Mouse (Mus musculus): ENCODE results near the gene Olfr684. TPM values are rescaled to one million over a fixed set of nuclear protein-coding genes. Genes with fewer than 3 reads are reported as not detected.

The Olfr684 gene
- total RNA-seq (2014; rRNA removed) (not detected in 2 replicates), polyA plus RNA-seq (2015; fragmentation: Nextera tagmentation; extraction: Ambion mirVana) (not detected in 2 replicates)

GRCm38 (mm10) chr7:105163553-105163952, at the start of gene Olfr684:
Gene Olfr684 (minus strand): TSS chr7:105163653.
- no peaks in the 10 kb centered on the region for H3K36me3 ChIP-seq (ENCODE audit: insufficient read depth, low read length)

GRCm38 (mm10) chr7:105207385-105207784, 43.9 kb upstream of the Olfr684 start, which contains the start of gene Olfr686:
Gene Olfr686 (minus strand): TSS chr7:105207485.
- H3K9me3 ChIP-seq (ENCODE audit: low read length), result no peaks in the 10 kb centered on the region
- DNase-seq (ENCODE audit: low spot score), result no peak
- ATAC-seq, result no peak
- H3K9ac ChIP-seq (replicated peaks; ENCODE audit: low read length), result no peak within 1 kb of the TSS
- no peak for TF ChIP-seq CTCF (IDR thresholded peaks at IDR 0.05; ENCODE audit: low read depth)
- H3K27me3 ChIP-seq (ENCODE audit: insufficient read depth, low read length), result no peaks in the 10 kb centered on the region
- no peak within 1 kb of the TSS for H3K4me2 ChIP-seq (ENCODE audit: low read depth, low read length)
- no peaks in the 10 kb centered on the region for H3K36me3 ChIP-seq (ENCODE audit: insufficient read depth, low read length)
- no peak within 1 kb of the TSS for H3K27ac ChIP-seq
- H3K4me3 ChIP-seq (ENCODE audit: low read length), result no peak within 1 kb of the TSS
- no peaks in the 10 kb centered on the region for H3K4me1 ChIP-seq (ENCODE audit: insufficient read depth, low read length)

More at GRCm38 (mm10) chr7:105163553-105163952, at the start of gene Olfr684:
- Histone ChIP-seq H3K27ac (no peak within 1 kb of the TSS), H3K9ac (replicated peaks; ENCODE audit: low read length) (no peak within 1 kb of the TSS), H3K4me1 (ENCODE audit: insufficient read depth, low read length) (no peaks in the 10 kb centered on the region), H3K4me3 (ENCODE audit: low read length) (no peak within 1 kb of the TSS), H3K27me3 (ENCODE audit: insufficient read depth, low read length) (no peaks in the 10 kb centered on the region), H3K9me3 (ENCODE audit: low read length) (no peaks in the 10 kb centered on the region), H3K4me2 (ENCODE audit: low read depth, low read length) (no peak within 1 kb of the TSS)
- DNase-seq (ENCODE audit: low spot score) (no peak), ATAC-seq (no peak)
- 67% methylated on average over 1 of the region's 1 CpGs for WGBS
- no peak for TF ChIP-seq CTCF (IDR thresholded peaks at IDR 0.05; ENCODE audit: low read depth)

GRCm38 (mm10) chr7:105185912-105186311, 22.5 kb upstream of the Olfr684 start, which contains the start of gene Olfr685:
Gene Olfr685 (minus strand): TSS chr7:105186012.
- Histone ChIP-seq H3K4me1 (ENCODE audit: insufficient read depth, low read length) (no peaks in the 10 kb centered on the region), H3K27me3 (ENCODE audit: insufficient read depth, low read length) (no peaks in the 10 kb centered on the region), H3K9ac (replicated peaks; ENCODE audit: low read length) (no peak within 1 kb of the TSS), H3K4me3 (ENCODE audit: low read length) (no peak within 1 kb of the TSS), H3K36me3 (ENCODE audit: insufficient read depth, low read length) (no peaks in the 10 kb centered on the region), H3K9me3 (ENCODE audit: low read length) (no peaks in the 10 kb centered on the region), H3K4me2 (ENCODE audit: low read depth, low read length) (no peak within 1 kb of the TSS), H3K27ac (no peak within 1 kb of the TSS)
- no peak for TF ChIP-seq CTCF (IDR thresholded peaks at IDR 0.05; ENCODE audit: low read depth)
- ATAC-seq (no peak), DNase-seq (ENCODE audit: low spot score) (no peak)
- WGBS, result 95% methylated on average over 1 of the region's 1 CpGs

GRCm38 (mm10) chr7:105170773-105171172, 7.3 kb upstream of the Olfr684 start:
- DNase-seq (ENCODE audit: low spot score) (peak; percentile 67), ATAC-seq (peak; percentile 70; the same call in 1 of the 2 replicates)
- H3K27me3 ChIP-seq (ENCODE audit: insufficient read depth, low read length), result no peaks in the 10 kb centered on the region
- TF ChIP-seq CTCF (IDR thresholded peaks at IDR 0.05; ENCODE audit: low read depth), result peak; percentile 79
- no peak overlapping the region for H3K4me2 ChIP-seq (ENCODE audit: low read depth, low read length)
- no peak overlapping the region for H3K27ac ChIP-seq
- no peaks in the 10 kb centered on the region for H3K9me3 ChIP-seq (ENCODE audit: low read length)
- 59% methylated on average over 4 of the region's 4 CpGs for WGBS
- no peak overlapping the region for H3K4me3 ChIP-seq (ENCODE audit: low read length)
- H3K4me1 ChIP-seq (ENCODE audit: insufficient read depth, low read length), result no peaks in the 10 kb centered on the region
- H3K9ac ChIP-seq (replicated peaks; ENCODE audit: low read length), result no peak overlapping the region
- H3K36me3 ChIP-seq (ENCODE audit: insufficient read depth, low read length), result no peaks in the 10 kb centered on the region

GRCm38 (mm10) chr7:105146912-105147311, 16.5 kb downstream of the Olfr684 start, which contains the start of gene Olfr683:
Gene Olfr683 (minus strand): TSS chr7:105147012.
- no peak within 1 kb of the TSS for H3K9ac ChIP-seq (replicated peaks; ENCODE audit: low read length)
- no peak within 1 kb of the TSS for H3K27ac ChIP-seq
- TF ChIP-seq CTCF (IDR thresholded peaks at IDR 0.05; ENCODE audit: low read depth), result no peak
- 61% methylated on average over 1 of the region's 1 CpGs for WGBS
- H3K36me3 ChIP-seq (ENCODE audit: insufficient read depth, low read length), result no peaks in the 10 kb centered on the region
- DNase-seq (ENCODE audit: low spot score), result no peak
- H3K27me3 ChIP-seq (ENCODE audit: insufficient read depth, low read length), result no peaks in the 10 kb centered on the region
- H3K4me1 ChIP-seq (ENCODE audit: insufficient read depth, low read length), result no peaks in the 10 kb centered on the region
- no peak within 1 kb of the TSS for H3K4me2 ChIP-seq (ENCODE audit: low read depth, low read length)
- no peak within 1 kb of the TSS for H3K4me3 ChIP-seq (ENCODE audit: low read length)
- no peaks in the 10 kb centered on the region for H3K9me3 ChIP-seq (ENCODE audit: low read length)
- no peak for ATAC-seq

GRCm38 (mm10) chr7:105141275-105141674, 22.2 kb downstream of the Olfr684 start:
- no peaks in the 10 kb centered on the region for H3K27me3 ChIP-seq (ENCODE audit: insufficient read depth, low read length)
- WGBS, result 76% methylated on average over 2 of the region's 2 CpGs
- ATAC-seq (no peak), DNase-seq (ENCODE audit: low spot score) (no peak)
- H3K9me3 ChIP-seq (ENCODE audit: low read length), result no peaks in the 10 kb centered on the region
- no peak overlapping the region for H3K27ac ChIP-seq
- H3K4me1 ChIP-seq (ENCODE audit: insufficient read depth, low read length), result no peaks in the 10 kb centered on the region
- H3K9ac ChIP-seq (replicated peaks; ENCODE audit: low read length), result no peak overlapping the region
- no peaks in the 10 kb centered on the region for H3K36me3 ChIP-seq (ENCODE audit: insufficient read depth, low read length)
- no peak overlapping the region for H3K4me3 ChIP-seq (ENCODE audit: low read length)
- no peak overlapping the region for H3K4me2 ChIP-seq (ENCODE audit: low read depth, low read length)
- no peak for TF ChIP-seq CTCF (IDR thresholded peaks at IDR 0.05; ENCODE audit: low read depth)

- H3K27ac ChIP-seq, result no peak within 1 kb of the TSS
- H3K9me3 ChIP-seq (ENCODE audit: low read length), result no peaks in the 10 kb centered on the region
These were observed 46.9 kb downstream of the Olfr684 start, which contains the start of gene Olfr681 for GRCm38 (mm10) chr7:105116536-105116935. Gene Olfr681 (plus strand): TSS chr7:105116836.

More at GRCm38 (mm10) chr7:105116536-105116935, 46.9 kb downstream of the Olfr684 start, which contains the start of gene Olfr681:
- Histone ChIP-seq H3K4me2 (ENCODE audit: low read depth, low read length) (no peak within 1 kb of the TSS), H3K36me3 (ENCODE audit: insufficient read depth, low read length) (no peaks in the 10 kb centered on the region), H3K4me3 (ENCODE audit: low read length) (no peak within 1 kb of the TSS), H3K4me1 (ENCODE audit: insufficient read depth, low read length) (no peaks in the 10 kb centered on the region), H3K27me3 (ENCODE audit: insufficient read depth, low read length) (no peaks in the 10 kb centered on the region), H3K9ac (replicated peaks; ENCODE audit: low read length) (no peak within 1 kb of the TSS)
- ATAC-seq (no peak), DNase-seq (ENCODE audit: low spot score) (no peak)
- TF ChIP-seq CTCF (IDR thresholded peaks at IDR 0.05; ENCODE audit: low read depth), result no peak

Other genes starting within 250 kb of the Olfr684 start
- not detected in 2 replicates for gene Olfr667, start 242.2 kb downstream of the Olfr684 start, total RNA-seq (2014; rRNA removed)
- not detected in 2 replicates for gene Olfr667, start 242.2 kb downstream of the Olfr684 start, polyA plus RNA-seq (2015; fragmentation: Nextera tagmentation; extraction: Ambion mirVana)
- not detected in 2 replicates for gene Olfr668, start 235.6 kb downstream of the Olfr684 start, total RNA-seq (2014; rRNA removed)
- gene Olfr668, start 235.6 kb downstream of the Olfr684 start, polyA plus RNA-seq (2015; fragmentation: Nextera tagmentation; extraction: Ambion mirVana), result not detected in 2 replicates
- not detected in 2 replicates for gene Olfr669, start 229.4 kb downstream of the Olfr684 start, total RNA-seq (2014; rRNA removed)
- not detected in 2 replicates for gene Olfr669, start 229.4 kb downstream of the Olfr684 start, polyA plus RNA-seq (2015; fragmentation: Nextera tagmentation; extraction: Ambion mirVana)
- not detected in 2 replicates for gene Olfr670, start 201.0 kb downstream of the Olfr684 start, total RNA-seq (2014; rRNA removed)
- not detected in 2 replicates for gene Olfr670, start 201.0 kb downstream of the Olfr684 start, polyA plus RNA-seq (2015; fragmentation: Nextera tagmentation; extraction: Ambion mirVana)
- not detected in 2 replicates for gene Olfr671, start 184.5 kb downstream of the Olfr684 start, total RNA-seq (2014; rRNA removed)
- not detected in 2 replicates for gene Olfr671, start 184.5 kb downstream of the Olfr684 start, polyA plus RNA-seq (2015; fragmentation: Nextera tagmentation; extraction: Ambion mirVana)
- gene Olfr672, start 161.6 kb downstream of the Olfr684 start, total RNA-seq (2014; rRNA removed), result not detected in 2 replicates
- gene Olfr672, start 161.6 kb downstream of the Olfr684 start, polyA plus RNA-seq (2015; fragmentation: Nextera tagmentation; extraction: Ambion mirVana), result not detected in 2 replicates
- gene Olfr675, start 135.2 kb downstream of the Olfr684 start, total RNA-seq (2014; rRNA removed), result not detected in 2 replicates
- gene Olfr675, start 135.2 kb downstream of the Olfr684 start, polyA plus RNA-seq (2015; fragmentation: Nextera tagmentation; extraction: Ambion mirVana), result not detected in 2 replicates
- not detected in 2 replicates for gene Olfr676, start 131.0 kb downstream of the Olfr684 start, total RNA-seq (2014; rRNA removed)
- not detected in 2 replicates for gene Olfr676, start 131.0 kb downstream of the Olfr684 start, polyA plus RNA-seq (2015; fragmentation: Nextera tagmentation; extraction: Ambion mirVana)
- gene Olfr677, start 112.3 kb downstream of the Olfr684 start, total RNA-seq (2014; rRNA removed), result not detected in 2 replicates
- not detected in 2 replicates for gene Olfr677, start 112.3 kb downstream of the Olfr684 start, polyA plus RNA-seq (2015; fragmentation: Nextera tagmentation; extraction: Ambion mirVana)
- not detected in 2 replicates for gene Olfr678, start 99.2 kb downstream of the Olfr684 start, total RNA-seq (2014; rRNA removed)
- gene Olfr678, start 99.2 kb downstream of the Olfr684 start, polyA plus RNA-seq (2015; fragmentation: Nextera tagmentation; extraction: Ambion mirVana), result not detected in 2 replicates
- gene Olfr679, start 82.4 kb downstream of the Olfr684 start, total RNA-seq (2014; rRNA removed), result not detected in 2 replicates
- not detected in 2 replicates for gene Olfr679, start 82.4 kb downstream of the Olfr684 start, polyA plus RNA-seq (2015; fragmentation: Nextera tagmentation; extraction: Ambion mirVana)
- not detected in 2 replicates for gene Olfr680-ps1, start 70.8 kb downstream of the Olfr684 start, total RNA-seq (2014; rRNA removed)
- gene Olfr680-ps1, start 70.8 kb downstream of the Olfr684 start, polyA plus RNA-seq (2015; fragmentation: Nextera tagmentation; extraction: Ambion mirVana), result not detected in 2 replicates
- gene Olfr681, start 46.8 kb downstream of the Olfr684 start, total RNA-seq (2014; rRNA removed), result not detected in 2 replicates
- gene Olfr681, start 46.8 kb downstream of the Olfr684 start, polyA plus RNA-seq (2015; fragmentation: Nextera tagmentation; extraction: Ambion mirVana), result not detected in 2 replicates
- not detected in 2 replicates for gene Olfr683, start 16.6 kb downstream of the Olfr684 start, total RNA-seq (2014; rRNA removed)
- gene Olfr683, start 16.6 kb downstream of the Olfr684 start, polyA plus RNA-seq (2015; fragmentation: Nextera tagmentation; extraction: Ambion mirVana), result not detected in 2 replicates
- gene Olfr685, start 22.4 kb upstream of the Olfr684 start, total RNA-seq (2014; rRNA removed), result 0.52 TPM in 1 of 2 replicates, not detected in the other
- gene Olfr685, start 22.4 kb upstream of the Olfr684 start, polyA plus RNA-seq (2015; fragmentation: Nextera tagmentation; extraction: Ambion mirVana), result not detected in 2 replicates
- gene Olfr686, start 43.8 kb upstream of the Olfr684 start, total RNA-seq (2014; rRNA removed), result 0.10 TPM in 1 of 2 replicates, not detected in the other
- gene Olfr686, start 43.8 kb upstream of the Olfr684 start, polyA plus RNA-seq (2015; fragmentation: Nextera tagmentation; extraction: Ambion mirVana), result not detected in 2 replicates
- gene Olfr688, start 124.4 kb upstream of the Olfr684 start, total RNA-seq (2014; rRNA removed), result not detected in 2 replicates
- not detected in 2 replicates for gene Olfr688, start 124.4 kb upstream of the Olfr684 start, polyA plus RNA-seq (2015; fragmentation: Nextera tagmentation; extraction: Ambion mirVana)
- gene Olfr689, start 147.5 kb upstream of the Olfr684 start, total RNA-seq (2014; rRNA removed), result not detected in 2 replicates
- 0.05 and 0.16 TPM in 2 replicates for gene Olfr689, start 147.5 kb upstream of the Olfr684 start, polyA plus RNA-seq (2015; fragmentation: Nextera tagmentation; extraction: Ambion mirVana)
- 0.14 and 0.99 TPM in 2 replicates for gene Olfr690, start 170.5 kb upstream of the Olfr684 start, total RNA-seq (2014; rRNA removed)
- not detected in 2 replicates for gene Olfr690, start 170.5 kb upstream of the Olfr684 start, polyA plus RNA-seq (2015; fragmentation: Nextera tagmentation; extraction: Ambion mirVana)
- gene Olfr691, start 178.6 kb upstream of the Olfr684 start, total RNA-seq (2014; rRNA removed), result 0.52 and 0.75 TPM in 2 replicates
- gene Olfr691, start 178.6 kb upstream of the Olfr684 start, polyA plus RNA-seq (2015; fragmentation: Nextera tagmentation; extraction: Ambion mirVana), result 0.13 and 0.15 TPM in 2 replicates
- not detected in 2 replicates for gene Olfr692, start 204.6 kb upstream of the Olfr684 start, total RNA-seq (2014; rRNA removed)
- gene Olfr692, start 204.6 kb upstream of the Olfr684 start, polyA plus RNA-seq (2015; fragmentation: Nextera tagmentation; extraction: Ambion mirVana), result not detected in 2 replicates
- gene Gm5901, start 211.4 kb upstream of the Olfr684 start, total RNA-seq (2014; rRNA removed), result not detected in 2 replicates
- 0.44 TPM in 1 of 2 replicates, not detected in the other for gene Gm5901, start 211.4 kb upstream of the Olfr684 start, polyA plus RNA-seq (2015; fragmentation: Nextera tagmentation; extraction: Ambion mirVana)
- gene Fam160a2, start 236.4 kb upstream of the Olfr684 start, total RNA-seq (2014; rRNA removed), result 48.0 and 48.8 TPM in 2 replicates
- 30.7 and 33.4 TPM in 2 replicates for gene Fam160a2, start 236.4 kb upstream of the Olfr684 start, polyA plus RNA-seq (2015; fragmentation: Nextera tagmentation; extraction: Ambion mirVana)
- 0.21 TPM in 1 of 2 replicates, not detected in the other for gene Cnga4, start 240.9 kb upstream of the Olfr684 start, total RNA-seq (2014; rRNA removed)
- gene Cnga4, start 240.9 kb upstream of the Olfr684 start, polyA plus RNA-seq (2015; fragmentation: Nextera tagmentation; extraction: Ambion mirVana), result 0.08 and 0.14 TPM in 2 replicates

All from hindbrain, postnatal 0 days (tissue).